Mouse (Mus musculus): ENCODE data around the gene Tfpi2. TPM values are rescaled to one million over a fixed set of nuclear protein-coding genes. Genes with fewer than 3 reads are reported as not detected.

Tfpi2 gene
- polyA plus RNA-seq, 1 experiment from 2014 or later: 0.49 TPM

- Histone ChIP-seq H3K27ac (ENCODE audit: low read depth, low read length) (no peak overlapping the region), H3K9me3 (ENCODE audit: control insufficient read depth, low read length) (no peaks in the 10 kb centered on the region), H3K4me3 (ENCODE audit: low read length) (no peak overlapping the region), H3K4me1 (ENCODE audit: control insufficient read depth, insufficient read depth, low read depth, low read length) (no peaks in the 10 kb centered on the region), H3K36me3 (ENCODE audit: control insufficient read depth, insufficient read depth, low read length) (no peaks in the 10 kb centered on the region), H3K9ac (ENCODE audit: low read depth, low read length) (no peak overlapping the region), H3K4me2 (ENCODE audit: low read length) (no peak overlapping the region), H3K27me3 (replicated peaks; ENCODE audit: control insufficient read depth, insufficient read depth, low read length) (no peaks in the 10 kb centered on the region)
- 60% methylated on average over 2 of the region's 2 CpGs for whole genome bisulfite sequencing
- no peak for ATAC-seq
These were observed 53.1 kb downstream of the Tfpi2 start for GRCm38 (mm10) chr6:3935606-3936005.

GRCm38 (mm10) chr6:3935048-3935447, 53.7 kb downstream of the Tfpi2 start:
- Histone ChIP-seq H3K4me2 (ENCODE audit: low read length) (no peak overlapping the region), H3K27ac (ENCODE audit: low read depth, low read length) (no peak overlapping the region), H3K27me3 (replicated peaks; ENCODE audit: control insufficient read depth, insufficient read depth, low read length) (no peaks in the 10 kb centered on the region), H3K36me3 (ENCODE audit: control insufficient read depth, insufficient read depth, low read length) (no peaks in the 10 kb centered on the region), H3K9ac (ENCODE audit: low read depth, low read length) (no peak overlapping the region), H3K9me3 (ENCODE audit: control insufficient read depth, low read length) (no peaks in the 10 kb centered on the region), H3K4me1 (ENCODE audit: control insufficient read depth, insufficient read depth, low read depth, low read length) (no peaks in the 10 kb centered on the region), H3K4me3 (ENCODE audit: low read length) (no peak overlapping the region)
- WGBS: 76% methylated on average over 2 of the region's 2 CpGs
- no peak for ATAC-seq

- Histone ChIP-seq H3K4me2 (ENCODE audit: low read length) (no peak overlapping the region), H3K4me3 (ENCODE audit: low read length) (no peak overlapping the region), H3K9me3 (ENCODE audit: control insufficient read depth, low read length) (no peaks in the 10 kb centered on the region), H3K9ac (ENCODE audit: low read depth, low read length) (no peak overlapping the region), H3K4me1 (ENCODE audit: control insufficient read depth, insufficient read depth, low read depth, low read length) (no peaks in the 10 kb centered on the region), H3K27me3 (replicated peaks; ENCODE audit: control insufficient read depth, insufficient read depth, low read length) (no peaks in the 10 kb centered on the region), H3K36me3 (ENCODE audit: control insufficient read depth, insufficient read depth, low read length) (no peaks in the 10 kb centered on the region), H3K27ac (ENCODE audit: low read depth, low read length) (no peak overlapping the region)
- WGBS: 83% methylated on average over 4 of the region's 4 CpGs
- ATAC-seq: no peak
These were observed 62.6 kb downstream of the Tfpi2 start for GRCm38 (mm10) chr6:3926140-3926539.

GRCm38 (mm10) chr6:3922870-3923269, 65.8 kb downstream of the Tfpi2 start:
- Histone ChIP-seq H3K4me3 (ENCODE audit: low read length) (no peak overlapping the region), H3K9ac (ENCODE audit: low read depth, low read length) (no peak overlapping the region), H3K27me3 (replicated peaks; ENCODE audit: control insufficient read depth, insufficient read depth, low read length) (no peaks in the 10 kb centered on the region), H3K4me1 (ENCODE audit: control insufficient read depth, insufficient read depth, low read depth, low read length) (no peaks in the 10 kb centered on the region), H3K9me3 (ENCODE audit: control insufficient read depth, low read length) (no peaks in the 10 kb centered on the region), H3K36me3 (ENCODE audit: control insufficient read depth, insufficient read depth, low read length) (no peaks in the 10 kb centered on the region), H3K4me2 (ENCODE audit: low read length) (no peak overlapping the region), H3K27ac (ENCODE audit: low read depth, low read length) (no peak overlapping the region)
- 68% methylated on average over 4 of the region's 4 CpGs for WGBS
- ATAC-seq: no peak

GRCm38 (mm10) chr6:3916015-3916414, 72.7 kb downstream of the Tfpi2 start:
- 78% methylated on average over 7 of the region's 7 CpGs for WGBS
- no peak overlapping the region for H3K9ac ChIP-seq (ENCODE audit: low read depth, low read length)
- no peaks in the 10 kb centered on the region for H3K9me3 ChIP-seq (ENCODE audit: control insufficient read depth, low read length)
- no peaks in the 10 kb centered on the region for H3K36me3 ChIP-seq (ENCODE audit: control insufficient read depth, insufficient read depth, low read length)
- H3K4me2 ChIP-seq (ENCODE audit: low read length): no peak overlapping the region
- H3K4me1 ChIP-seq (ENCODE audit: control insufficient read depth, insufficient read depth, low read depth, low read length): no peaks in the 10 kb centered on the region
- no peak overlapping the region for H3K4me3 ChIP-seq (ENCODE audit: low read length)
- H3K27ac ChIP-seq (ENCODE audit: low read depth, low read length): no peak overlapping the region
- ATAC-seq: no peak
- H3K27me3 ChIP-seq (replicated peaks; ENCODE audit: control insufficient read depth, insufficient read depth, low read length): no peaks in the 10 kb centered on the region

Other genes with a start within 250 kb of the Tfpi2 start
- gene Calcr, start 224.2 kb downstream of the Tfpi2 start, polyA plus RNA-seq (2015; fragmentation: Nextera tagmentation; extraction: Ambion mirVana): 6.3 and 8.7 TPM in 2 replicates
- gene Gngt1, start 4.9 kb upstream of the Tfpi2 start, polyA plus RNA-seq (2015; fragmentation: Nextera tagmentation; extraction: Ambion mirVana): not detected in 2 replicates
- 26.4 and 27.8 TPM in 2 replicates for gene Gng11, start 15.0 kb upstream of the Tfpi2 start, polyA plus RNA-seq (2015; fragmentation: Nextera tagmentation; extraction: Ambion mirVana)
- 35.6 and 35.7 TPM in 2 replicates for gene Bet1, start 98.1 kb upstream of the Tfpi2 start, polyA plus RNA-seq (2015; fragmentation: Nextera tagmentation; extraction: Ambion mirVana)

Measured in hindbrain, embryonic 16.5 days (tissue).